Mouse (Mus musculus) adrenal gland, adult 8-10 months (tissue): ENCODE results near the gene Zdhhc13. TPM values are rescaled to one million over a fixed set of nuclear protein-coding genes. Genes with fewer than 3 reads are reported as not detected.

Experiments
- DNase-seq: peaks from one replicate; pipeline ENCODE4 v3.0.0; 2022
- total RNA-seq, 4 experiments: library from RNA; stranded (reverse); gene quantifications; 2 replicates each; pipeline ENCODE4 v1.2.4; 2022

The Zdhhc13 gene
- 10 to 100 TPM; 10.2 to 11.6 (median 11.0) TPM for total RNA-seq

GRCm38 (mm10) chr7:48788851-48789572, at the start of gene Zdhhc13:
Zdhhc13 (plus strand) TSS chr7:48789003.
- DNase-seq: peak; percentile 88

GRCm38 (mm10) chr7:48749298-48750163, 39.3 kb upstream of the Zdhhc13 start:
- DNase-seq: peak; percentile 54

GRCm38 (mm10) chr7:48750164-48750809, 38.5 kb upstream of the Zdhhc13 start:
- DNase-seq: no peak

GRCm38 (mm10) chr7:48751222-48751621, 37.6 kb upstream of the Zdhhc13 start:
- no peak for DNase-seq

GRCm38 (mm10) chr7:48754415-48754974, 34.3 kb upstream of the Zdhhc13 start:
- DNase-seq: no peak

GRCm38 (mm10) chr7:48755825-48756224, 33.0 kb upstream of the Zdhhc13 start:
- no peak for DNase-seq

GRCm38 (mm10) chr7:48756306-48756931, 32.4 kb upstream of the Zdhhc13 start:
- no peak for DNase-seq

- DNase-seq: no peak
These were observed 30.7 kb upstream of the Zdhhc13 start for GRCm38 (mm10) chr7:48758083-48758482.

- DNase-seq: no peak
These were observed 28.0 kb upstream of the Zdhhc13 start for GRCm38 (mm10) chr7:48760789-48761188.

GRCm38 (mm10) chr7:48762289-48762688, 26.5 kb upstream of the Zdhhc13 start:
- no peak for DNase-seq

- no peak for DNase-seq
These were observed 26.1 kb upstream of the Zdhhc13 start for GRCm38 (mm10) chr7:48762721-48763120.

- no peak for DNase-seq
These were observed 22.8 kb upstream of the Zdhhc13 start for GRCm38 (mm10) chr7:48765959-48766358.

- no peak for DNase-seq
These were observed 19.1 kb upstream of the Zdhhc13 start for GRCm38 (mm10) chr7:48769721-48770120.

GRCm38 (mm10) chr7:48772060-48772734, 16.6 kb upstream of the Zdhhc13 start:
- no peak for DNase-seq

GRCm38 (mm10) chr7:48773333-48773732, 15.5 kb upstream of the Zdhhc13 start:
- DNase-seq: no peak

- no peak for DNase-seq
These were observed 14.2 kb upstream of the Zdhhc13 start for GRCm38 (mm10) chr7:48774633-48775032.

GRCm38 (mm10) chr7:48775436-48775835, 13.4 kb upstream of the Zdhhc13 start:
- DNase-seq: no peak

- no peak for DNase-seq
These were observed 10.9 kb upstream of the Zdhhc13 start for GRCm38 (mm10) chr7:48777721-48778504.

GRCm38 (mm10) chr7:48779110-48779509, 9.7 kb upstream of the Zdhhc13 start:
- no peak for DNase-seq

GRCm38 (mm10) chr7:48782432-48782831, 6.4 kb upstream of the Zdhhc13 start:
- no peak for DNase-seq
